Mouse (Mus musculus) liver, embryonic 13.5 days (tissue): Measurements from ENCODE around the gene Aadacl2. TPM values are rescaled to one million over a fixed set of nuclear protein-coding genes. Genes with fewer than 3 reads are reported as not detected.

Experiments
- ATAC-seq: fragments of 200-750 bp; cut with Nextera tagmentation; 2 replicates; pipeline ENCODE4 v1.8.0; 2017; ENCODE audit warnings: low read depth, mild to moderate bottlenecking, moderate number of reproducible peaks, moderate library complexity
- DNase-seq: peaks from one replicate; pipeline ENCODE4 v3.0.0; 2022
- H3K27ac ChIP-seq: fragments of 300-500 bp; sonication (generic); 2 replicates; pipeline ENCODE4 v1.5.1; 2015; ENCODE audit warnings: moderate library complexity, mild to moderate bottlenecking, inconsistent platforms
- H3K27me3 ChIP-seq: fragments of 300-500 bp; sonication (generic); 2 replicates; pipeline ENCODE4 v1.6.1; 2015; ENCODE audit warnings: mild to moderate bottlenecking, inconsistent platforms
- H3K36me3 ChIP-seq: fragments of 300-500 bp; sonication (generic); 2 replicates; pipeline ENCODE4 v1.6.1; 2015; ENCODE audit warnings: mild to moderate bottlenecking, inconsistent platforms
- H3K4me1 ChIP-seq: fragments of 300-500 bp; sonication (generic); replicated peaks from 2 replicates; pipeline ENCODE4 v1.6.1; 2015; ENCODE audit warnings: inconsistent platforms
- H3K4me2 ChIP-seq: fragments of 300-500 bp; sonication (generic); 2 replicates; pipeline ENCODE4 v1.6.1; 2015; ENCODE audit warnings: inconsistent platforms, mild to moderate bottlenecking, moderate library complexity
- H3K4me3 ChIP-seq: fragments of 300-500 bp; sonication (generic); replicated peaks from 2 replicates; pipeline ENCODE4 v1.5.1; 2015; ENCODE audit warnings: mild to moderate bottlenecking, inconsistent platforms
- H3K9ac ChIP-seq: fragments of 300-500 bp; sonication (generic); 2 replicates; pipeline ENCODE4 v1.6.1; 2015; ENCODE audit warnings: mild to moderate bottlenecking, inconsistent platforms
- H3K9me3 ChIP-seq: fragments of 300-500 bp; sonication (generic); replicated peaks from 2 replicates; pipeline ENCODE4 v1.6.1; 2016; ENCODE audit warnings: inconsistent platforms
- WGBS: fragments of 180-500 bp; shearing (Covaris S2); methylation state at CpG from one replicate; pipeline ENCODE4 v1.1.7; 2015; ENCODE audit not compliant: insufficient replicate concordance; 5-methylcytosine and 5-hydroxymethylcytosine counted together
- polyA plus RNA-seq: library from polyadenylated mRNA; unstranded; fragments of >200 nt; fragmentation: Nextera tagmentation; extraction: Ambion mirVana; gene quantifications from 2 replicates; pipeline ENCODE4 v1.2.1, GENCODE M21; 2015

Gene Aadacl2
- polyA plus RNA-seq, 1 experiment from 2014 or later = not detected

- ATAC-seq = no peak
- no peak overlapping the region for H3K27ac ChIP-seq
- WGBS = 45% methylated on average over 1 of the region's 1 CpGs
Observed at GRCm38 (mm10) chr3:60057809-60058082, 51.2 kb downstream of the Aadacl2 start.

More at GRCm38 (mm10) chr3:60057809-60058082, 51.2 kb downstream of the Aadacl2 start:
- no peaks in the 10 kb centered on the region for H3K27me3 ChIP-seq
- H3K4me2 ChIP-seq = no peak overlapping the region
- H3K4me1 ChIP-seq = no peaks in the 10 kb centered on the region
- H3K9ac ChIP-seq = no peak overlapping the region
- DNase-seq = no peak
- H3K4me3 ChIP-seq = no peak overlapping the region
- no peaks in the 10 kb centered on the region for H3K36me3 ChIP-seq
- no peaks in the 10 kb centered on the region for H3K9me3 ChIP-seq

Other genes starting within 250 kb of the Aadacl2 start
- not detected in 2 replicates for gene Gm8298, start 145.7 kb upstream of the Aadacl2 start, polyA plus RNA-seq
- not detected in 2 replicates for gene C130079G13Rik, start 81.5 kb upstream of the Aadacl2 start, polyA plus RNA-seq
- gene Aadac, start 19.0 kb downstream of the Aadacl2 start, polyA plus RNA-seq = 146 and 173 TPM in 2 replicates
- gene Sucnr1, start 75.1 kb downstream of the Aadacl2 start, polyA plus RNA-seq = 0.06 and 0.07 TPM in 2 replicates